Mouse (Mus musculus): ENCODE results near the gene Abcb8.

DNA sequence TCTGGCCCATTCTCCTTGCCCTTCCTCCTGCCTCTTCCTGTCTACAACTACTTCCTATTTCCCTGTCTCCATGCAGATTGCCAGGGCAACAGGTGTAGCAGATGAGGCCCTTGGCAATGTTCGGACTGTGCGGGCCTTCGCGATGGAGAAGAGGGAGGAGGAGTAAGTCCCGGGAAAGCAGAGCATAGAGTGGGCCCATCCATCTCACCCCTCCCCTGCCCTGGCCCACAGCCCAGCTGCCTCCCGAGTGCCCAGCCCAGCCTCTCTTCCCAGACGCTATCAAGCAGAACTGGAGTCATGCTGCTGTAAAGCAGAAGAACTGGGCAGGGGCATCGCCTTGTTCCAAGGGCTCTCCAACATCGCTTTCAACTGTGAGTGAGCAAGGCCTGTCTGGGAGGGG is 8.5 kb downstream of the Abcb8 start:
- TF ChIP-seq POLR2A (IDR thresholded peaks at IDR 0.05; ENCODE audit: insufficient read depth, low read depth, low read length) (no peak), EP300 (IDR thresholded peaks at IDR 0.05; ENCODE audit: insufficient read depth, low read depth, low read length) (no peak)

All from heart, adult 2 months (tissue).